Mouse (Mus musculus): ENCODE data around the gene Ppp2r5e.

DNA sequence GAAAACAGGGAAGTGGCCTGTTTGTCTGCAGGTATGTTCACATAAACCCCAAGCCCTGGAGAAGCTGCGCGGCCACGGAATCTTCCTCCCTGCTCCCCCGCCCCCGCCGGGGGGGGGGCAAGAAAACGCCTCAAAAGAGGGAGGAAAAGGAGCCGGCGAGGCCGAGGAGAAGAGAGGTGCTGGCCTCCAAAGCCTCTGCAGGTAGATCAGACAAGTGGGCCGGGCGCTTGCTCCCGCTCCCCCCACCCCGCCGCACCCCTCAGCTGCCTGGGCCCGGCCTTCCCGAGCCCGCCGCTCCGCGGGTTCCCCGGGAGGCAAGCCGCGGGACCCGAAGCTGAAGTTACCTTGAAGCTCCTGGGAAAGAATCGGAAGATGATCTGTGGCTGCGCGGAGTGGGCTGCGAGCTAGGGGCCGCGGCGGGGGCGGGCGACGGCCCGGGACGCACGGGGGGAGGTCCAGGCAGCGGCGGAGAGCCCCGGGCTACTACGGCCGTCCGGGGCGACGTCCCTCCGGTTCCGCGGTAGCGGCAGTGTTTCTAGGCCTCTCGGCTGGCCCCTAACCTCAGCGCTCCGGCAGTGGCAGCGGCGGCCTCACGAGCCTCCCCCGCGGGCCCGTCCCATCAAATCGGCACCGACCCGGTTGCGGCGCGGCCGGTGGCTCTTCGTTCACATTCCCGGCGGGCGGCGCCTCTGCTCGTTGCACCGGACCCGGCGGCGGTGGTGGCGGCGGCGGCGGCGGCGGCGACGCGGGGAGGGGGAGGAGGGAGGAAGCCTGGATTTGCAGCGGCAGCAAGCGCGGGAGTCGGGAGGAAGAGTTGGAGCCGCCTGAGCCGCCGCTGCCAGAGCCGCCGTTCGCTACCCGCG, 523 bp downstream of the Ppp2r5e start:
- TF ChIP-seq GATA1 (IDR thresholded peaks at IDR 0.05; ENCODE audit: low read length) (no peak), TAL1 (IDR thresholded peaks at IDR 0.05; ENCODE audit: low read length) (no peak)

Measured in erythroblast, embryonic 14.5 days (primary cell).